Mouse (Mus musculus): ENCODE results near the gene Glod4. TPM values are rescaled to one million over a fixed set of nuclear protein-coding genes. Genes with fewer than 3 reads are reported as not detected.

The Glod4 gene
- 10 to 100 TPM; 69.7 to 72.2 TPM for polyA plus RNA-seq (2017; shearing (Covaris generic))

GRCm38 (mm10) chr11:76242901-76243810 is at the start of gene Glod4, which contains the start of gene Mrm3:
TSS of gene Glod4 (minus strand) at chr11:76243725.
TSS of gene Mrm3 (plus strand) at chr11:76243715.

GRCm38 (mm10) chr11:76217390-76217800 is 26.1 kb downstream of the Glod4 start, which contains the start of the genes Dbil5 and Gemin4:
TSS of gene Dbil5 (plus strand) at chr11:76217608.
TSS of gene Gemin4 (minus strand) at chr11:76217664.

GRCm38 (mm10) chr11:76179495-76180145 is 63.9 kb downstream of the Glod4 start, which contains the start of the genes Vps53 and Fam57a:
TSS of gene Vps53 (minus strand) at chr11:76179647.
TSS of gene Fam57a (plus strand) at chr11:76179671.

Other genes with a start within 250 kb of the Glod4 start
- gene 1700016K19Rik, start 243.8 kb downstream of the Glod4 start, polyA plus RNA-seq (2017; shearing (Covaris generic)), result 1 to 10 TPM in 1 of 2 experiments, not detected in 1; 4.3 TPM
- 100 to 1,000 TPM in 1 of 2 experiments, 10 to 100 TPM in 1; 33.6 to 119 TPM for gene Rflnb, start 215.9 kb downstream of the Glod4 start, polyA plus RNA-seq (2017; shearing (Covaris generic))
- 10 to 100 TPM; 45.1 to 47.0 TPM for gene Vps53, start 64.1 kb downstream of the Glod4 start, polyA plus RNA-seq (2017; shearing (Covaris generic))
- gene Fam57a, start 64.1 kb downstream of the Glod4 start, polyA plus RNA-seq (2017; shearing (Covaris generic)), result 1 to 10 TPM; 4.7 to 5.2 TPM
- gene Dbil5, start 26.1 kb downstream of the Glod4 start, polyA plus RNA-seq (2017; shearing (Covaris generic)), result under 1 TPM in 1 of 2 experiments, not detected in 1; 0.75 TPM
- gene Gemin4, start 26.1 kb downstream of the Glod4 start, polyA plus RNA-seq (2017; shearing (Covaris generic)), result 10 to 100 TPM; 18.6 to 30.7 TPM
- 10 to 100 TPM; 14.1 to 17.6 TPM for gene Mrm3, start within 50 bp of the Glod4 start, polyA plus RNA-seq (2017; shearing (Covaris generic))
- 1 to 10 TPM in 1 of 2 experiments, under 1 TPM in 1; 0.63 to 2.4 TPM for gene Nxn, start 155.4 kb upstream of the Glod4 start, polyA plus RNA-seq (2017; shearing (Covaris generic))
- gene Timm22, start 163.2 kb upstream of the Glod4 start, polyA plus RNA-seq (2017; shearing (Covaris generic)), result 10 to 100 TPM; 36.8 to 39.8 TPM

Data from inflammation-experienced regulatory T-cells (primary cell).